Mouse (Mus musculus): ENCODE data around the gene Nxpe3.

- no peak for TF ChIP-seq CTCF (IDR thresholded peaks at IDR 0.05; ENCODE audit: borderline replicate concordance, extremely low read depth, insufficient read depth, insufficient read length)
- TF ChIP-seq POLR2A (IDR thresholded peaks at IDR 0.05; ENCODE audit: borderline replicate concordance, extremely low read depth, insufficient read depth, insufficient read length, poor library complexity, severe bottlenecking) = no peak
Measured at GRCm38 (mm10) chr16:55844847-55845246, 50.2 kb downstream of the Nxpe3 start.

Measured in brain, embryonic 14.5 days (tissue).